Comparison of ENCODE assay signal across 12 mouse cellular contexts in genomic region chr17:31814848-31815247, GRCm38 (mm10). TPM values are rescaled to one million over a fixed set of nuclear protein-coding genes. Genes with fewer than 3 reads are reported as not detected.
DNase-seq lines count a peak whose midpoint lies in the region; ATAC-seq and TF ChIP-seq lines count a peak whose summit lies in the region.
"Had no signal": no experiment of that assay in that cellular context is flagged by ENCODE, and none has a peak within 500 bp of the region (broad histone marks: within the 10 kb centered on the region; RNA-seq: fewer than 3 reads in every experiment).

No protein-coding gene starts in this region.

- DNase-seq in gastrocnemius, adult 2 months = peak; percentile 17
- no peak for DNase-seq in gastrocnemius, postnatal 4 days (ENCODE audit: low spot score in 2 of 2)
- DNase-seq in lung, postnatal 10 days = peak; percentile 62
- DNase-seq in lung, adult 2 months = no peak
- peak; percentile 32 for DNase-seq in hindbrain, postnatal 0 days (ENCODE audit: low spot score)
- DNase-seq in splenic B cell, adult 2 months (ENCODE audit: low read depth, low spot score) = peak; percentile 38
- no peak for DNase-seq in thymus, adult 2 months
- no peak for DNase-seq in kidney, postnatal 36 days
- DNase-seq: B cell, adult 2 months; kidney, postnatal 14 days; liver had no signal

- H3K36me3 ChIP-seq in hindbrain, postnatal 0 days (ENCODE audit: insufficient read depth, low read length) = no peaks in the 10 kb centered on the region
- H3K36me3 ChIP-seq in splenic B cell, adult 2 months (ENCODE audit: control insufficient read depth, insufficient read depth, low read length, poor library complexity, severe bottlenecking) = no peaks in the 10 kb centered on the region
- no peaks in the 10 kb centered on the region for H3K36me3 ChIP-seq in thymus, adult 2 months (ENCODE audit: control insufficient read depth, insufficient read depth, low read length)

- intact Hi-C loops in gastrocnemius, adult 2 months (cut with DNase I) = no loop called here

- no peak overlapping the region for H3K4me3 ChIP-seq in gastrocnemius, adult 2 months
- H3K4me3 ChIP-seq in lung, adult 2 months (replicated peaks; ENCODE audit: extremely low read depth, low read depth, low read length) = no peak overlapping the region
- no peak overlapping the region for H3K4me3 ChIP-seq in hindbrain, postnatal 0 days (ENCODE audit: low read length)
- no peak overlapping the region for H3K4me3 ChIP-seq in thymus, adult 2 months (ENCODE audit: control insufficient read depth, insufficient read depth, low read length)
- H3K4me3 ChIP-seq: myocyte had no signal

- 0 out of 2 replicates have a peak overlapping the region, but pooled peaks have one; percentile 13 for H3K9ac ChIP-seq in hindbrain, postnatal 0 days (replicated peaks; ENCODE audit: low read length)

- H3K4me2 ChIP-seq in hindbrain, postnatal 0 days (ENCODE audit: low read depth, low read length) = no peak overlapping the region

- H3K9me3 ChIP-seq in hindbrain, postnatal 0 days (ENCODE audit: low read length) = no peaks in the 10 kb centered on the region

- 56% methylated on average over 1 of the region's 1 CpGs for WGBS in lung, adult 2 months
- 63% methylated on average over 1 of the region's 1 CpGs for WGBS in hindbrain, postnatal 0 days
- WGBS in thymus, adult 2 months = 87% methylated on average over 1 of the region's 1 CpGs

- no peak for TF ChIP-seq CTCF in gastrocnemius, adult 2 months (IDR thresholded peaks at IDR 0.05)
- no peak for TF ChIP-seq CTCF in lung, adult 2 months (IDR thresholded peaks at IDR 0.05; ENCODE audit: insufficient read depth, low read length)
- TF ChIP-seq CTCF in hindbrain, postnatal 0 days (IDR thresholded peaks at IDR 0.05; ENCODE audit: low read depth) = no peak
- TF ChIP-seq CTCF in thymus, adult 2 months (IDR thresholded peaks at IDR 0.05; ENCODE audit: borderline replicate concordance, control insufficient read depth, extremely low read depth, insufficient read depth, low read length, poor library complexity) = no peak

- H3K27me3 ChIP-seq in hindbrain, postnatal 0 days (ENCODE audit: insufficient read depth, low read length) = no peaks in the 10 kb centered on the region; the same call in 1 of the 2 replicates
- no peaks in the 10 kb centered on the region for H3K27me3 ChIP-seq in splenic B cell, adult 2 months (ENCODE audit: control insufficient read depth, insufficient read depth, low read length, poor library complexity, severe bottlenecking)
- H3K27me3 ChIP-seq in thymus, adult 2 months (ENCODE audit: control insufficient read depth, insufficient read depth, low read length) = no peaks in the 10 kb centered on the region

- no peak for ATAC-seq in hindbrain, postnatal 0 days

- H3K27ac ChIP-seq in gastrocnemius, adult 2 months = no peak overlapping the region
- no peak overlapping the region for H3K27ac ChIP-seq in hindbrain, postnatal 0 days
- H3K27ac ChIP-seq in thymus, adult 2 months (ENCODE audit: control insufficient read depth, insufficient read depth, low read length) = no peak overlapping the region

- no peak for TF ChIP-seq POLR2A in lung, adult 2 months (IDR thresholded peaks at IDR 0.05; ENCODE audit: borderline replicate concordance, extremely low read depth, low read depth, low read length)
- TF ChIP-seq POLR2A in thymus, adult 2 months (IDR thresholded peaks at IDR 0.05; ENCODE audit: control insufficient read depth, extremely low read depth, insufficient read depth, low read length, poor library complexity) = no peak

- H3K4me1 ChIP-seq in lung, adult 2 months (ENCODE audit: control insufficient read depth, insufficient read depth, low read length) = no peaks in the 10 kb centered on the region
- peaks cover 11% of the 10 kb centered on the region; the same call in 1 of the 2 replicates for H3K4me1 ChIP-seq in hindbrain, postnatal 0 days (ENCODE audit: insufficient read depth, low read length)
- H3K4me1 ChIP-seq in thymus, adult 2 months (replicated peaks; ENCODE audit: control insufficient read depth, insufficient read depth, low read length) = peaks cover 4% of the 10 kb centered on the region

RNA-seq across cellular contexts. Expression of gene Sik1, which starts 40.8 kb away (rescaled TPM):
- total RNA-seq in gastrocnemius, adult 2 months (2021) = 10 to 100 TPM; 13.4 to 58.6 TPM
- total RNA-seq in gastrocnemius, postnatal 4 days (2021) = 10 to 100 TPM; 80.3 to 83.2 TPM
- polyA plus RNA-seq in lung, adult 2 months (2012; rRNA removed) = 60.5 and 87.9 TPM in 2 replicates
- 39.6 and 41.6 TPM in 2 replicates for total RNA-seq in hindbrain, postnatal 0 days (2014; rRNA removed)
- 14.4 and 18.1 TPM in 2 replicates for polyA plus RNA-seq in hindbrain, postnatal 0 days (2015; fragmentation: Nextera tagmentation; extraction: Ambion mirVana)
- 36.8 and 42.3 TPM in 2 replicates for polyA plus RNA-seq in thymus, adult 2 months (2012; rRNA removed)

Comparison
In these comparisons a context has a peak if more than half of its experiments do, and no peak if none do; other contexts are left out.
1. DNase-seq: peak in gastrocnemius, adult 2 months (single experiment), lung, postnatal 10 days (single experiment), hindbrain, postnatal 0 days (single experiment) and splenic B cell, adult 2 months (single experiment); none in gastrocnemius, postnatal 4 days (0 of 2), lung, adult 2 months (single experiment), thymus, adult 2 months (single experiment) and kidney, postnatal 36 days (0 of 2).